Mouse (Mus musculus) bone marrow, adult 2 months (tissue): ENCODE data around the gene Tmem132a. TPM values are rescaled to one million over a fixed set of nuclear protein-coding genes. Genes with fewer than 3 reads are reported as not detected.

Source experiments
- H3K27ac ChIP-seq: fragments of 200-500 bp; 2 replicates; pipeline ENCODE4 v1.5.1; 2012; ENCODE audit warnings: low read depth, mild to moderate bottlenecking, control low read depth, inconsistent platforms, low read length; ENCODE audit not compliant: control insufficient read depth, poor library complexity, insufficient read depth
- H3K4me1 ChIP-seq: fragments of 200-500 bp; 2 replicates; pipeline ENCODE4 v1.6.1; 2011; ENCODE audit warnings: low read length; ENCODE audit not compliant: control insufficient read depth, insufficient read depth
- H3K4me3 ChIP-seq: fragments of 200-500 bp; replicated peaks from 2 replicates; pipeline ENCODE3; 2011; ENCODE audit warnings: mild to moderate bottlenecking, low read depth, low read length, control low read depth; ENCODE audit not compliant: control insufficient read depth
- CTCF ChIP-seq: fragments of 200-500 bp; IDR thresholded peaks from 2 replicates; pipeline ENCODE4 v1.5.1; 2011; ENCODE audit warnings: low read length, control low read depth; ENCODE audit not compliant: control insufficient read depth, insufficient read depth
- POLR2A ChIP-seq: fragments of 200-500 bp; IDR thresholded peaks from 2 replicates; pipeline ENCODE4 v1.6.1; 2011; ENCODE audit warnings: low read depth, mild to moderate bottlenecking, control low read depth, low read length, borderline replicate concordance; ENCODE audit not compliant: control insufficient read depth
- WGBS: fragments of 180-500 bp; shearing (Covaris S2); methylation state at CpG from one replicate; pipeline ENCODE4 v1.1.7; 2018; 5-methylcytosine and 5-hydroxymethylcytosine counted together
- polyA plus RNA-seq: library from polyadenylated mRNA; stranded (reverse); fragments of >200 nt; gene quantifications from 2 replicates; pipeline ENCODE4 v1.2.4, GENCODE M21; 2011; ENCODE audit warnings: low replicate concordance; ENCODE audit not compliant: missing spikeins, insufficient read depth, insufficient read length

Tmem132a gene
- polyA plus RNA-seq, 1 experiment: 1.4 TPM

- Histone ChIP-seq H3K27ac (no peak overlapping the region), H3K4me1 (no peaks in the 10 kb centered on the region), H3K4me3 (no peak overlapping the region)
- WGBS: 86% methylated on average over 3 of the region's 3 CpGs
- no peak for TF ChIP-seq CTCF
- no peak for TF ChIP-seq POLR2A
These were observed 22.5 kb upstream of the Tmem132a start for GRCm38 (mm10) chr19:10892201-10892600.

- peak within 1 kb of the TSS; percentile 80 for H3K4me3 ChIP-seq
- under 1% methylated on average over 49 of the region's 49 CpGs for WGBS
These were observed 11.8 kb upstream of the Tmem132a start, which contains the start of gene Tmem109 for GRCm38 (mm10) chr19:10881426-10882154. Gene Tmem109 (minus strand): TSS chr19:10882001.

GRCm38 (mm10) chr19:10880975-10881425 lies 11.3 kb upstream of the Tmem132a start:
- 7% methylated on average over 13 of the region's 14 CpGs for WGBS
- H3K4me1 ChIP-seq: peaks cover 2% of the 10 kb centered on the region; the same call in 1 of the 2 replicates
- H3K4me3 ChIP-seq: peak overlapping the region; percentile 80
- TF ChIP-seq CTCF: no peak
- TF ChIP-seq POLR2A: no peak
- no peak overlapping the region for H3K27ac ChIP-seq

More at GRCm38 (mm10) chr19:10881426-10882154, 11.8 kb upstream of the Tmem132a start, which contains the start of gene Tmem109:
- TF ChIP-seq CTCF (no peak), POLR2A (peak; percentile 63; the same call in 1 of the 2 replicates)
- Histone ChIP-seq H3K4me1 (peaks cover 2% of the 10 kb centered on the region; the same call in 1 of the 2 replicates), H3K27ac (no peak within 1 kb of the TSS)

- Histone ChIP-seq H3K4me3 (no peak overlapping the region), H3K4me1 (peaks cover 2% of the 10 kb centered on the region; the same call in 1 of the 2 replicates), H3K27ac (no peak overlapping the region)
- WGBS: 15% methylated on average over 7 of the region's 7 CpGs
- TF ChIP-seq CTCF (peak; percentile 51; the same call in 1 of the 2 replicates), POLR2A (no peak)
These were observed 10.6 kb upstream of the Tmem132a start for GRCm38 (mm10) chr19:10880085-10880974.

GRCm38 (mm10) chr19:10878201-10878837 lies 8.6 kb upstream of the Tmem132a start:
- no peak overlapping the region for H3K27ac ChIP-seq
- H3K4me3 ChIP-seq: no peak overlapping the region
- 83% methylated on average over 7 of the region's 7 CpGs for WGBS
- TF ChIP-seq CTCF (no peak), POLR2A (no peak)
- H3K4me1 ChIP-seq: peaks cover 2% of the 10 kb centered on the region; the same call in 1 of the 2 replicates

GRCm38 (mm10) chr19:10871328-10871961 lies 1.7 kb upstream of the Tmem132a start:
- WGBS: 88% methylated on average over 14 of the region's 14 CpGs
- Histone ChIP-seq H3K4me1 (no peaks in the 10 kb centered on the region; the same call in 1 of the 2 replicates), H3K27ac (no peak overlapping the region), H3K4me3 (no peak overlapping the region)
- no peak for TF ChIP-seq POLR2A
- no peak for TF ChIP-seq CTCF

GRCm38 (mm10) chr19:10870676-10871075 lies 936 bp upstream of the Tmem132a start:
- no peaks in the 10 kb centered on the region; the same call in 1 of the 2 replicates for H3K4me1 ChIP-seq
- TF ChIP-seq CTCF (no peak), POLR2A (no peak)
- 88% methylated on average over 3 of the region's 3 CpGs for WGBS
- H3K27ac ChIP-seq: no peak overlapping the region
- H3K4me3 ChIP-seq: no peak overlapping the region
